Mouse (Mus musculus): Measurements from ENCODE around the gene Fam122b. TPM values are rescaled to one million over a fixed set of nuclear protein-coding genes. Genes with fewer than 3 reads are reported as not detected.
A peak's percentile ranks its signal among the peaks of the same experiment; 100 is the strongest.
"Not testable (repeated sequence)": the region's sequence is repeated elsewhere in the genome, so short reads cannot be mapped to it uniquely, and the experiment has no call there.

Fam122b gene
- polyA plus RNA-seq (2014; fragmentation: Nextera tagmentation; extraction: Ambion mirVana): 10.4 and 12.5 TPM in 2 replicates

DNA sequence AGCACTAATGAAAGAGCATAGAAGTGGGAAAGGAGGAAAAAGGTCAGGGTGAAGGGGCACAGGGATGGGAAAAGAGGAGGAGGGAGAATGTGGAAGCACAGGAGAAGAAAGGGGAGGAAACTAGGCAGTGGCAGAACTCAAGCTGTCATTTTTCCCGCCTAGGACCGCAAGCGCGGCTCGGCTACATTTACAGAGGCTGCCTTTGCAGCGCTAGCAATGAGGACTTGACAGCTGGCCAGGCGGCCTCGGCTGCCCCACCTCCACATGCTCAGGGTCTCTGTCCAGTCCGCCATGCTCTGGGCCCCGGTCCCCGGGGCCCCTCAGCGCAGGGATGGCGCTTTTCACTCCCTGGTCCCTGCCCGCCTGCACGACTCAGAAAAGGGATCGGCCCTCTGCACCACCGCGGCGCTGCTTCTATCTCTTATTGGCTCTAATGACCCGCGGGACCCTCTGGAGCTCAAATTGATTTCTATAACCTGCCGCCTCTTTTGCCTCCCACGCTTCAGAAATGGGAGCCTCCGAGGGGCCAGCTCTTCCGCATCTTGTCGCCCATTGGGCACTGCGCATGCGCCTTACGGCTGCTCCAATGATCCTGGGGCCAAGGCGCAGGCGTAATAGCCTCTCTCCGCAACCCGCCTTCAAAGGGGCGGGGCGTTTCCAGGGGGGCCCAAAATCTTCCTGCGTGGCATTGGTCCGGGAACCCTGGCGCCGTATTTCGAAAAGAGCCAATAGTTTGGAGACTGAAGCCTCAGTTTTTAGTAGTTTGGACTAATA lies at the start of gene Fam122b:
Fam122b (minus strand) TSS at position 517 of the 774 bp plus-strand sequence.
- peak within 1 kb of the TSS; percentile 47 for H3K27ac ChIP-seq (replicated peaks; ENCODE audit: low read depth, low read length)
- DNase-seq (ENCODE audit: low spot score) (peak; percentile 92), ATAC-seq (ENCODE audit: insufficient number of reproducible peaks, low FRiP score, low TSS enrichment, low read depth) (peak; percentile 72; the same call in 1 of the 2 replicates)
- H3K9me3 ChIP-seq (ENCODE audit: control insufficient read depth, low read length): no peaks in the 10 kb centered on the region
- peak within 1 kb of the TSS; percentile 57 for H3K4me3 ChIP-seq (ENCODE audit: low read depth, low read length)
- H3K9ac ChIP-seq (ENCODE audit: low read length): peak within 1 kb of the TSS; percentile 62
- no peaks in the 10 kb centered on the region for H3K36me3 ChIP-seq (ENCODE audit: control insufficient read depth, insufficient read depth, low read length)
- H3K4me2 ChIP-seq (ENCODE audit: low read depth, severe bottlenecking): peak within 1 kb of the TSS; percentile 68
- no peaks in the 10 kb centered on the region for H3K27me3 ChIP-seq (ENCODE audit: control insufficient read depth, insufficient read depth, low read length)
- 0 out of 2 replicates have a peak, but pooled peaks cover 2% of the 10 kb centered on the region for H3K4me1 ChIP-seq (ENCODE audit: control insufficient read depth, insufficient read depth, low read length)
- WGBS: 12% methylated on average over 40 of the region's 40 CpGs

- Histone ChIP-seq H3K4me2 (ENCODE audit: low read depth, severe bottlenecking) (no peak overlapping the region), H3K9ac (ENCODE audit: low read length) (no peak overlapping the region), H3K27ac (replicated peaks; ENCODE audit: low read depth, low read length) (no peak overlapping the region), H3K4me1 (ENCODE audit: control insufficient read depth, insufficient read depth, low read length) (no peaks in the 10 kb centered on the region), H3K27me3 (ENCODE audit: control insufficient read depth, insufficient read depth, low read length) (no peaks in the 10 kb centered on the region), H3K9me3 (ENCODE audit: control insufficient read depth, low read length) (no peaks in the 10 kb centered on the region), H3K4me3 (ENCODE audit: low read depth, low read length) (no peak overlapping the region), H3K36me3 (ENCODE audit: control insufficient read depth, insufficient read depth, low read length) (no peaks in the 10 kb centered on the region)
- ATAC-seq (ENCODE audit: insufficient number of reproducible peaks, low FRiP score, low TSS enrichment, low read depth) (no peak), DNase-seq (ENCODE audit: low spot score) (no peak)
- WGBS: 83% methylated on average over 5 of the region's 5 CpGs
Measured at GRCm38 (mm10) chrX:53287924-53288323, 18.3 kb upstream of the Fam122b start.

- 44% methylated on average over 1 of the region's 1 CpGs for WGBS
- H3K9ac ChIP-seq (ENCODE audit: low read length): no peak within 1 kb of the TSS
- H3K4me3 ChIP-seq (ENCODE audit: low read depth, low read length): no peak within 1 kb of the TSS
- no peak within 1 kb of the TSS for H3K27ac ChIP-seq (replicated peaks; ENCODE audit: low read depth, low read length)
- no peaks in the 10 kb centered on the region for H3K36me3 ChIP-seq (ENCODE audit: control insufficient read depth, insufficient read depth, low read length)
- no peaks in the 10 kb centered on the region for H3K27me3 ChIP-seq (ENCODE audit: control insufficient read depth, insufficient read depth, low read length)
- 0 out of 2 replicates have a peak, but pooled peaks cover 2% of the 10 kb centered on the region for H3K4me1 ChIP-seq (ENCODE audit: control insufficient read depth, insufficient read depth, low read length)
- H3K9me3 ChIP-seq (ENCODE audit: control insufficient read depth, low read length): no peaks in the 10 kb centered on the region
- no peak for ATAC-seq (ENCODE audit: insufficient number of reproducible peaks, low FRiP score, low TSS enrichment, low read depth)
- no peak within 1 kb of the TSS for H3K4me2 ChIP-seq (ENCODE audit: low read depth, severe bottlenecking)
- no peak for DNase-seq (ENCODE audit: low spot score)
Measured at GRCm38 (mm10) chrX:53273124-53273523, 3.5 kb upstream of the Fam122b start, which contains the start of gene Fam122c. Gene Fam122c, plus strand, starts transcription at chrX:53273424.

DNA sequence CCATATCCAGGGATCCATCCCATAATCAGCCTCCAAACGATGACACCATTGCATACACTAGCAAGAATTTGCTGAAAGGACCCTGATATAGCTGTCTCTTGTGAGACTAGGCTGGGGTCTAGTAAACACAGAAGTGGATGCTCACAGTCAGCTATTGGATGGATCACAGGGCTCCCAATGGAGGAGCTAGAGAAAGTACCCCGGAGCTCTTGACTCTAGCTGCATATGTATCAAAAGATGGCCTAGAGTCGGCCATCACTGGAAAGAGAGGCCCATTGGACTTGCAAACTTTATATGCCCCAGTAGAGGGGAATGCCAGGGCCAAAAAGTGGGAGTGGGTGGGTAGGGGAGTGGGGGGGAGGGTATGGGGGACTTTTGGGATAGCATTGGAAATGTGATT lies 2.0 kb upstream of the Fam122b start:
- DNase-seq (ENCODE audit: low spot score); H3K4me2 ChIP-seq (ENCODE audit: low read depth, severe bottlenecking); H3K27ac ChIP-seq (replicated peaks; ENCODE audit: low read depth, low read length); H3K9me3 ChIP-seq (ENCODE audit: control insufficient read depth, low read length); H3K36me3 ChIP-seq (ENCODE audit: control insufficient read depth, insufficient read depth, low read length); H3K4me3 ChIP-seq (ENCODE audit: low read depth, low read length); H3K4me1 ChIP-seq (ENCODE audit: control insufficient read depth, insufficient read depth, low read length); H3K27me3 ChIP-seq (ENCODE audit: control insufficient read depth, insufficient read depth, low read length); H3K9ac ChIP-seq (ENCODE audit: low read length); ATAC-seq (ENCODE audit: insufficient number of reproducible peaks, low FRiP score, low TSS enrichment, low read depth): not testable (repeated sequence)
- 80% methylated on average over 3 of the region's 3 CpGs for WGBS

DNA sequence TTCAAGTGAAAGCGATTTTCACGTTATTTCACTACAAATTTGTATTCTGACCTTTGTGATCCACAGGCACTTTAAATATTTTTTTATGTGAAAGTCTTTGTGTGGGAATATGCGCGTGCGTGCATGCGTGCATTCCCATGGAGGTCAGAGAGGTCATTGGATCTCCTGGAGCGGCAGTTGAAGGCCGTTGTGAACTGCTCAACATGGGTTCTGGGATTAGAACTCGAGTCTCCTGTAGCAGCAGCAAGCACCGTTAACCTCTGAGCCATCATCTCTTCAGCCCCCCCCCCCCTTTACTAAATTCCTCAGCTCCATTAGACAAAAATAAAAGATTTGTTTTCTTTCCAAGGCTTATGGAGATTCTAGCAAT lies 443 bp upstream of the Fam122b start:
- peak; percentile 24; the same call in 1 of the 2 replicates for ATAC-seq (ENCODE audit: insufficient number of reproducible peaks, low FRiP score, low TSS enrichment, low read depth)
- H3K27me3 ChIP-seq (ENCODE audit: control insufficient read depth, insufficient read depth, low read length): no peaks in the 10 kb centered on the region
- peak overlapping the region; percentile 57 for H3K4me3 ChIP-seq (ENCODE audit: low read depth, low read length)
- no peak overlapping the region for H3K9ac ChIP-seq (ENCODE audit: low read length)
- no peaks in the 10 kb centered on the region for H3K9me3 ChIP-seq (ENCODE audit: control insufficient read depth, low read length)
- 29% methylated on average over 10 of the region's 10 CpGs for WGBS
- no peak overlapping the region; the same call in 1 of the 2 replicates for H3K4me2 ChIP-seq (ENCODE audit: low read depth, severe bottlenecking)
- no peaks in the 10 kb centered on the region for H3K36me3 ChIP-seq (ENCODE audit: control insufficient read depth, insufficient read depth, low read length)
- H3K4me1 ChIP-seq (ENCODE audit: control insufficient read depth, insufficient read depth, low read length): 0 out of 2 replicates have a peak, but pooled peaks cover 2% of the 10 kb centered on the region
- no peak overlapping the region for H3K27ac ChIP-seq (replicated peaks; ENCODE audit: low read depth, low read length)
- no peak for DNase-seq (ENCODE audit: low spot score)

GRCm38 (mm10) chrX:53268856-53269255 lies 749 bp downstream of the Fam122b start:
- no peaks in the 10 kb centered on the region for H3K27me3 ChIP-seq (ENCODE audit: control insufficient read depth, insufficient read depth, low read length)
- 0 out of 2 replicates have a peak, but pooled peaks cover 2% of the 10 kb centered on the region for H3K4me1 ChIP-seq (ENCODE audit: control insufficient read depth, insufficient read depth, low read length)
- H3K4me2 ChIP-seq (ENCODE audit: low read depth, severe bottlenecking): peak overlapping the region; percentile 68
- ATAC-seq (ENCODE audit: insufficient number of reproducible peaks, low FRiP score, low TSS enrichment, low read depth): peak; percentile 83
- DNase-seq (ENCODE audit: low spot score): peak; percentile 71
- H3K36me3 ChIP-seq (ENCODE audit: control insufficient read depth, insufficient read depth, low read length): no peaks in the 10 kb centered on the region
- WGBS: 21% methylated on average over 10 of the region's 10 CpGs
- peak overlapping the region; percentile 57 for H3K4me3 ChIP-seq (ENCODE audit: low read depth, low read length)
- no peak overlapping the region; the same call in 1 of the 2 replicates for H3K27ac ChIP-seq (replicated peaks; ENCODE audit: low read depth, low read length)
- no peaks in the 10 kb centered on the region for H3K9me3 ChIP-seq (ENCODE audit: control insufficient read depth, low read length)
- H3K9ac ChIP-seq (ENCODE audit: low read length): peak overlapping the region; percentile 34

- Histone ChIP-seq H3K9ac (ENCODE audit: low read length) (no peak overlapping the region), H3K4me3 (ENCODE audit: low read depth, low read length) (no peak overlapping the region), H3K36me3 (ENCODE audit: control insufficient read depth, insufficient read depth, low read length) (no peaks in the 10 kb centered on the region), H3K9me3 (ENCODE audit: control insufficient read depth, low read length) (no peaks in the 10 kb centered on the region), H3K4me1 (ENCODE audit: control insufficient read depth, insufficient read depth, low read length) (0 out of 2 replicates have a peak, but pooled peaks cover 2% of the 10 kb centered on the region), H3K27ac (replicated peaks; ENCODE audit: low read depth, low read length) (no peak overlapping the region), H3K4me2 (ENCODE audit: low read depth, severe bottlenecking) (no peak overlapping the region), H3K27me3 (ENCODE audit: control insufficient read depth, insufficient read depth, low read length) (no peaks in the 10 kb centered on the region)
- WGBS: 69% methylated on average over 9 of the region's 9 CpGs
- DNase-seq (ENCODE audit: low spot score) (no peak), ATAC-seq (ENCODE audit: insufficient number of reproducible peaks, low FRiP score, low TSS enrichment, low read depth) (no peak)
Measured at GRCm38 (mm10) chrX:53266186-53266585, 3.4 kb downstream of the Fam122b start.

- no peak for DNase-seq (ENCODE audit: low spot score)
- no peak overlapping the region for H3K9ac ChIP-seq (ENCODE audit: low read length)
- H3K36me3 ChIP-seq (ENCODE audit: control insufficient read depth, insufficient read depth, low read length): no peaks in the 10 kb centered on the region
- no peaks in the 10 kb centered on the region for H3K27me3 ChIP-seq (ENCODE audit: control insufficient read depth, insufficient read depth, low read length)
- no peak overlapping the region for H3K4me2 ChIP-seq (ENCODE audit: low read depth, severe bottlenecking)
- H3K27ac ChIP-seq (replicated peaks; ENCODE audit: low read depth, low read length): no peak overlapping the region
- no peak for ATAC-seq (ENCODE audit: insufficient number of reproducible peaks, low FRiP score, low TSS enrichment, low read depth)
- no peaks in the 10 kb centered on the region for H3K4me1 ChIP-seq (ENCODE audit: control insufficient read depth, insufficient read depth, low read length)
- H3K4me3 ChIP-seq (ENCODE audit: low read depth, low read length): no peak overlapping the region
- no peaks in the 10 kb centered on the region for H3K9me3 ChIP-seq (ENCODE audit: control insufficient read depth, low read length)
Measured at GRCm38 (mm10) chrX:53255195-53255594, 14.4 kb downstream of the Fam122b start.

Measured in limb, embryonic 11.5 days (tissue).